Mouse (Mus musculus) myocyte (in vitro differentiated cells): ENCODE data around the gene Tspan6.

Source experiments
- CEBPB ChIP-seq: IDR thresholded peaks from 2 replicates; pipeline ENCODE4 v1.6.1; 2011; ENCODE audit warnings: mild to moderate bottlenecking, moderate library complexity; ENCODE audit not compliant: poor library complexity, insufficient read depth, severe bottlenecking
- E2F4 ChIP-seq: IDR thresholded peaks from one replicate; pipeline ENCODE4 v1.6.1; 2011; ENCODE audit warnings: mild to moderate bottlenecking, control low read depth, moderate library complexity; ENCODE audit not compliant: insufficient read depth
- MAX ChIP-seq: IDR thresholded peaks from one replicate; pipeline ENCODE4 v1.6.1; 2011; ENCODE audit warnings: low read depth, mild to moderate bottlenecking, control low read depth
- MYOG ChIP-seq, 3 experiments: IDR thresholded peaks; one replicate each; pipeline ENCODE4 v1.6.1; 2011; ENCODE audit warnings: control low read depth in 2 of 3, low read depth in 2 of 3, mild to moderate bottlenecking in 2 of 3; ENCODE audit not compliant: insufficient read length in 2 of 3, control insufficient read depth in 1 of 3, insufficient read depth in 1 of 3
- POLR2A ChIP-seq: IDR thresholded peaks from one replicate; pipeline ENCODE4 v1.6.1; 2011; ENCODE audit warnings: low read depth, mild to moderate bottlenecking, control low read depth, moderate library complexity; ENCODE audit not compliant: insufficient read length
- POLR2AphosphoS2 ChIP-seq: IDR thresholded peaks from one replicate; pipeline ENCODE4 v1.6.1; 2011; ENCODE audit warnings: low read depth, control low read depth; ENCODE audit not compliant: insufficient read length
- REST ChIP-seq: IDR thresholded peaks from one replicate; pipeline ENCODE4 v1.6.1; 2011; ENCODE audit warnings: mild to moderate bottlenecking, control low read depth, moderate library complexity; ENCODE audit not compliant: insufficient read depth, insufficient read length
- SRF ChIP-seq: IDR thresholded peaks from one replicate; pipeline ENCODE4 v1.6.1; 2011; ENCODE audit warnings: low read depth; ENCODE audit not compliant: control insufficient read depth, insufficient read length
- TCF12 ChIP-seq: IDR thresholded peaks from one replicate; pipeline ENCODE4 v1.6.1; 2011; ENCODE audit warnings: mild to moderate bottlenecking, control low read depth; ENCODE audit not compliant: poor library complexity, insufficient read depth, severe bottlenecking
- USF1 ChIP-seq: IDR thresholded peaks from one replicate; pipeline ENCODE4 v1.6.1; 2011; ENCODE audit warnings: low read depth, mild to moderate bottlenecking, control low read depth, moderate library complexity

DNA sequence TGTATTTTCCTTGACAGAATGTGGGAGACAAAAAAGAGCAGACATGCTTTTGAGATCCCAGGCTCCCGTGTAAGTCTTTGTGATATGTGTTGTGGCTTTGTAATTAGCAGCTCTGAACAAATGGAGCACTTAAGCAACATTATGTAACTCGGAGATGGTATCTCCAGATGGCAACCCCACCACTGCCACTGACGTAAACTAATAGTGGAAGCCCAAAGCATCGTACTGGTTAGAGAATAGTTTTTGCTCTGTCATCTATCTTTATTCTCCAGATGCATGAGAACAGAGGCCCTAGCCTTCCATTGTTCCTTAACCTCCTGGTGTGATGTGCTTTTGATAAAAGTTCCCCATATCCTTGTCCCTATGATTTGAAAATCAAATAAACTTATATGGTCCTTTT, 23.0 kb upstream of the Tspan6 start:
- no peak for TF ChIP-seq E2F4
- TF ChIP-seq MYOG (IDR thresholded peaks at IDR 0.05; ENCODE audit: control insufficient read depth in 1 of 3, insufficient read depth in 1 of 3, insufficient read length in 2 of 3, low read depth in 2 of 3): no peak
- TF ChIP-seq CEBPB: no peak
- no peak for TF ChIP-seq POLR2A
- no peak for TF ChIP-seq MAX
- TF ChIP-seq TCF12: no peak
- no peak for TF ChIP-seq USF1
- TF ChIP-seq SRF: no peak
- no peak for TF ChIP-seq REST
- TF ChIP-seq POLR2AphosphoS2: no peak
